Mouse (Mus musculus): Measurements from ENCODE around the gene Ifngr2. TPM values are rescaled to one million over a fixed set of nuclear protein-coding genes. Genes with fewer than 3 reads are reported as not detected.

Ifngr2 gene
- polyA plus RNA-seq, 1 experiment from 2014 or later: 57.5 TPM

DNA sequence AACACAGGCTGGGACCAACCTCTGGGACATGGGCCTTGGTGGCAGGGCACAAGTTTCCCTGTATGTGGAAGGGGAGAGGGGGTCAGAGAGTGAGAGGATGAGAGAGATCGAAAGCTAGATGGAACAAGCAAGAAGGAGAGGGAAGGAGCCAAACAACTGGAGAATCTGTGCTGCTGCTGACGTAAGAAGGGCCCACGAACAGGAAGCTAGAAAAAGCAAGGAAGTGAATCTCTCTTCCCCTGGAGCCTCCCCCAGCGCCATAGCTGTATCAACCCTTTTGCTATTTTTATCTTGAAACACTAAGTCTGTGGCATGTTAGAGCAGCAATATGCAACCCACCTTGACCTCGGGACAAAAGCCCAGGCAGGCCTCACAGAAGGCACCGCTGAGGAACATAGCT, 8.8 kb upstream of the Ifngr2 start:
- 75% methylated on average over 6 of the region's 6 CpGs for WGBS
- H3K36me3 ChIP-seq: no peaks in the 10 kb centered on the region
- H3K4me3 ChIP-seq: no peak overlapping the region
- peaks cover 15% of the 10 kb centered on the region for H3K4me1 ChIP-seq
- no peaks in the 10 kb centered on the region for H3K9me3 ChIP-seq
- peak overlapping the region; percentile 57; the same call in 1 of the 2 replicates for H3K27ac ChIP-seq
- H3K27me3 ChIP-seq: no peaks in the 10 kb centered on the region
- ATAC-seq (ENCODE audit: insufficient number of reproducible peaks, insufficient read depth, low FRiP score, low TSS enrichment, low read depth): no peak
- no peak overlapping the region for H3K4me2 ChIP-seq
- 0 out of 2 replicates have a peak overlapping the region, but pooled peaks have one; percentile 36 for H3K9ac ChIP-seq

DNA sequence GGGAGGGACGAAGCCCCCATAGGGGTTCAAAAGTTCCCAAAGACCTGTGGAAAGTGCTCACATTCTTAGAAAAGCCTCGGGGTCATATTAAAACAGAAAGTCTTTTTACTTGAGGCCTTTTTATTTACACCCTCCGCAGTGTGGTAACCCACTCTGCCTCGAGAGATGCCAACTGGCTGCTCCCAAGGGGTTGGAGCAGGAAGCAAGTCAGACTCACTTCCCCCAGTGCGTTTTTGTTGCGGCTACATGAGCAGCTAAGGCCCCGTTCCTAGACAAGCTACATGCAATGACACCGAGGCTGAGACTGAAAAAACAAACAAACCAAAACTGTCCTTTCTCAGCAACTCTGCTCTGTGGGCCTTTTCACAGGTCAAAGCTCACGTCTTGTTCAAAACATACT, 8.4 kb upstream of the Ifngr2 start:
- Histone ChIP-seq H3K9ac (0 out of 2 replicates have a peak overlapping the region, but pooled peaks have one; percentile 36), H3K36me3 (no peaks in the 10 kb centered on the region), H3K4me2 (no peak overlapping the region), H3K27me3 (no peaks in the 10 kb centered on the region), H3K4me1 (peaks cover 15% of the 10 kb centered on the region), H3K27ac (peak overlapping the region; percentile 57; the same call in 1 of the 2 replicates), H3K9me3 (no peaks in the 10 kb centered on the region), H3K4me3 (no peak overlapping the region)
- no peak for ATAC-seq (ENCODE audit: insufficient number of reproducible peaks, insufficient read depth, low FRiP score, low TSS enrichment, low read depth)
- whole genome bisulfite sequencing: 56% methylated on average over 9 of the region's 9 CpGs

DNA sequence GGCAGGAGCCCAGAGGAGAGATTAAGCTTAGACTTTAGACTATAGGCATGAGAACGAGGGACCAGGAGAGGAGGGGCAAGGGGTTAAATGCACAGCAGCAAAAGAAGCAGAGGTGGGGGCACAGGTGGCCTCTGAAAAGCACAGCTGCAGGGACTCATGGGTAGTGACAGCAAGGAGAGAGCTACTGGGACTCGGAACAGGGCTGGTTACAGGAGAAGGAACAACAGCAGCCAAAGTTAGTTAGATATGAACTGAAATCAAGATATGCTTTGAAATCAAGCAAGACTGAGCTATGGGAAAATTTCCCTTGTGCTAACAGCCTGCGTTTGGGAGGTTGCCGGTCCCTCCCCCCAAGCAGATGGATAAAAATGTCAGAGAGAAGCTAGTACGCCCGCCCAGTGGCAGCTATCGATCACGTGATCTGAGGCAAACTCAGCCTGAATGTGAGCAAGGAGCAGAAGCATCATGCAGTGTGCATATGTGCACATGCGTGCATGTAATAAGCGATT, 5.2 kb upstream of the Ifngr2 start:
- Histone ChIP-seq H3K4me3 (peak overlapping the region; percentile 14; the same call in 1 of the 2 replicates), H3K4me1 (peaks cover 27% of the 10 kb centered on the region), H3K27me3 (no peaks in the 10 kb centered on the region), H3K4me2 (peak overlapping the region; percentile 51), H3K27ac (no peak overlapping the region), H3K9ac (no peak overlapping the region; the same call in 1 of the 2 replicates), H3K36me3 (no peaks in the 10 kb centered on the region), H3K9me3 (no peaks in the 10 kb centered on the region)
- WGBS: 26% methylated on average over 10 of the region's 10 CpGs
- peak; percentile 45; the same call in 1 of the 2 replicates for ATAC-seq (ENCODE audit: insufficient number of reproducible peaks, insufficient read depth, low FRiP score, low TSS enrichment, low read depth)

DNA sequence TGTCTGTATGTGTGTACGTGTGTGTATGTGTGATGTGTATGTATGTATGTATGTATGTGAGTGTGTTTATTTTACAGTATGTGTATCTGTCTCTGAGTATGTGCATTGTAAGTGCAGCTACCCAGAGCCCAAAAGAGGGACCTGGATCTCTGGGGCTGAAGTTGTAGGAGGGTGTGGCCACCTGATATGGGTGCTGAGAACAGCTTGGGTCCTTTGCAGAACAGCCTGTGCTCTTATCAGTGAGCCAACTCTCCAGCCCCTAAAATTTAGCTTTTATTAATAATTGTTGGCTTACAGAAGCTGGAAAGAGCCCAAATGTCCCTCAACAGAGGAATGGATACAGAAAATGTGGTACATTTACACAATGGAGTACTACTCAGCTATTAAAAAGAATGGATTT, 3.3 kb upstream of the Ifngr2 start:
- Histone ChIP-seq H3K4me2 (no peak overlapping the region), H3K27me3 (no peaks in the 10 kb centered on the region), H3K36me3 (no peaks in the 10 kb centered on the region), H3K9ac (no peak overlapping the region), H3K4me1 (peaks cover 34% of the 10 kb centered on the region), H3K4me3 (no peak overlapping the region), H3K9me3 (no peaks in the 10 kb centered on the region), H3K27ac (no peak overlapping the region)
- ATAC-seq (ENCODE audit: insufficient number of reproducible peaks, insufficient read depth, low FRiP score, low TSS enrichment, low read depth): no peak
- 97% methylated on average over 1 of the region's 1 CpGs for WGBS

DNA sequence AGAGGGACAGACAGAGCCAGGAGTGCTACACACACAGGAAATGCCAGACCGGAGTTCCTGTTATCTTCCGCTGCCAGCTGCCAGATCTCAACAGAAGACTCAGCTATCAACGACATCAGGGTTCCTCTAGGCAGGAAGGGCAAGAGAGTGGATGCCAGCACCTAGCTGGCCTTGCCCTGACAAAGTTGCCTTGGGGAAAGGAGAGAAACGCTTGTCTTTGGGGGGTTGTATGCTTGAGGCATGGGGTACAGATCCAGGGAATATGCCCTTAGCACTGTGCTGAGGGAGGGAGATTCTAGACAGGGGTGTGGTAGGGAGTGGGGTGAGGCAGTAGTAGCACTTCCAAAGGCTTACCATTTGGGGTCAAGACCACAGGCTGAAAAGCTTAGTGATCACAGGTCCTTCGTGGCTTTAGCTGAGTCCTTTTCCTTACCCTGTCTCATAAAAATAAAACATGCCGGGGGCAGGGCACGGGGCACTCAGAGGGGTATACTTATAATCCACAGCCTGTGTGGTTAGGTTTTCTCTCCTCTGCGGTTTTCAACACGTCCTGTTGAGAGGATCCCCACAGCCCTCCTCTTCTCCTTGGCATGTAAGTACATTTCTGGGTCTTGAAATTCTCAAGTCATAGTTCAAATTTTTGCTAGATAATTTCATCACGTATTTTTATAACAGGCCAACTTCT, 1.1 kb upstream of the Ifngr2 start:
- Histone ChIP-seq H3K4me3 (no peak overlapping the region), H3K4me2 (no peak overlapping the region), H3K36me3 (no peaks in the 10 kb centered on the region), H3K27ac (peak overlapping the region; percentile 39; the same call in 1 of the 2 replicates), H3K27me3 (no peaks in the 10 kb centered on the region), H3K9ac (no peak overlapping the region), H3K4me1 (peaks cover 42% of the 10 kb centered on the region), H3K9me3 (no peaks in the 10 kb centered on the region)
- 59% methylated on average over 10 of the region's 10 CpGs for WGBS
- no peak for ATAC-seq (ENCODE audit: insufficient number of reproducible peaks, insufficient read depth, low FRiP score, low TSS enrichment, low read depth)

DNA sequence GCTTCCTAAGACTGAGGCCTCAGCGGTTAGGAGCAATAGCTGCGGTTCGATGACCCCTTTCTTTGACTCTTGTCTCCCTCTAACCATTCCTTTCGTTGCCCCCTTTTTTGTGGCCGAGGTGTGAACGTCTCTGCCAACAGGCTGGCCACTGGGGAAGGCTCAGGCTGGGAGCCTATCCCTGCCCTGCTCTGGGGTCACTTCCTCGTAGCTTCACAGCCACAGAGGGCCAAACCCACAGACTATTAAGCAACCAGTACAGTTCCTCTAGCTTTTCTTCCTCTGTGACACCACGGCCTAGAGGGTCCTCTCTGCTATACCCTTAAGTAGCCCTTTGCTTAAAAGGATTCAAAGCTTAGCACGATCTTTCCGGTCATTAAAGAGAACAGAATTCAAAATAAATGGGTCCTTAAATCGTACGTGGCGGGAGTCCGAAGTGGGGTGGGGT, 459 bp upstream of the Ifngr2 start:
- Histone ChIP-seq H3K9ac (peak overlapping the region; percentile 91), H3K4me3 (peak overlapping the region; percentile 76), H3K4me1 (peaks cover 44% of the 10 kb centered on the region), H3K36me3 (no peaks in the 10 kb centered on the region), H3K9me3 (no peaks in the 10 kb centered on the region), H3K4me2 (peak overlapping the region; percentile 71), H3K27ac (peak overlapping the region; percentile 39), H3K27me3 (no peaks in the 10 kb centered on the region)
- peak; percentile 40; the same call in 1 of the 2 replicates for ATAC-seq (ENCODE audit: insufficient number of reproducible peaks, insufficient read depth, low FRiP score, low TSS enrichment, low read depth)
- 24% methylated on average over 14 of the region's 14 CpGs for WGBS

DNA sequence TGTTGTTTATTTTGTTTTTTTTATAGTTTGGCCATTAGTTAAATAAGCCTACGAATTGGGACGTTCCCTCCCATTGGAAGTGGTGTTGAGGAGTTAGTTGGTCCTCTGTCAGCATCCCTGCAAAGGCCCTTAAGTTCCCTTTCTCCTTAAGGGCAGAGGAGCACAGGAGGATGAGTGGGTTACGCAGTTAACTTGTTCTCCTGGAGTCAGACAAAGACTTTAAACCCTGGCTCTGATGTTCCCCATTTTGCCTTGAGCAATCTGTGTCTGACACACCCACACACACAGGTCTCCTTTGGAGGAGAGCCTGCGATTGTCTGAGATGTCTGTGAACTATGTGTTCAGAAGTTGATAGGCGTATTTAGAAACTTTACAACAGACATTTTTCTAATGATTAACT, 1.1 kb downstream of the Ifngr2 start:
- Histone ChIP-seq H3K4me3 (peak overlapping the region; percentile 76), H3K27ac (no peak overlapping the region), H3K9me3 (no peaks in the 10 kb centered on the region), H3K4me1 (peaks cover 46% of the 10 kb centered on the region), H3K9ac (peak overlapping the region; percentile 91), H3K36me3 (no peaks in the 10 kb centered on the region; the same call in 1 of the 2 replicates), H3K27me3 (no peaks in the 10 kb centered on the region), H3K4me2 (peak overlapping the region; percentile 71)
- no peak for ATAC-seq (ENCODE audit: insufficient number of reproducible peaks, insufficient read depth, low FRiP score, low TSS enrichment, low read depth)
- 36% methylated on average over 5 of the region's 5 CpGs for WGBS

DNA sequence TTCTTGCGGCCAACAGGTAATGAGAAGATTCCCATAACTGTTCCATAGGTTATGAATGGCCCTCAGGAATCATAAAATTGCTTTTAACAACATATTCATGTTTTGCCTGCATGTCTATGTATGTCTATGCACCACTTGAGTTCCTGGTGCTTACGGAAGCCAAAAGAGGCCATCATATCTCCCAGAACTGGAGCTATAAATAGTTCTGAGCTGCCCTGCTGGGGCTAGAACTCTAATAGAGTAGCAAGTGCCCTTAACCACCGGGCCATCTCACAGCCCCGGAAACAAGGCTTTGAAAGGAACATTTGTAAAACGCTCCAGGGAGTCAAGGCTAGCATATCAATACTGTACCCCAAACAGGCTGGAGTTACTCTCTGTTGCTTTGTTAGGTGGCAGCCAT, 1.7 kb downstream of the Ifngr2 start:
- Histone ChIP-seq H3K4me2 (peak overlapping the region; percentile 71), H3K27ac (no peak overlapping the region), H3K27me3 (no peaks in the 10 kb centered on the region), H3K4me1 (peaks cover 52% of the 10 kb centered on the region), H3K9ac (peak overlapping the region; percentile 36; the same call in 1 of the 2 replicates), H3K36me3 (no peaks in the 10 kb centered on the region; the same call in 1 of the 2 replicates), H3K9me3 (no peaks in the 10 kb centered on the region), H3K4me3 (peak overlapping the region; percentile 76; the same call in 1 of the 2 replicates)
- no peak for ATAC-seq (ENCODE audit: insufficient number of reproducible peaks, insufficient read depth, low FRiP score, low TSS enrichment, low read depth)
- WGBS: 43% methylated on average over 5 of the region's 5 CpGs

DNA sequence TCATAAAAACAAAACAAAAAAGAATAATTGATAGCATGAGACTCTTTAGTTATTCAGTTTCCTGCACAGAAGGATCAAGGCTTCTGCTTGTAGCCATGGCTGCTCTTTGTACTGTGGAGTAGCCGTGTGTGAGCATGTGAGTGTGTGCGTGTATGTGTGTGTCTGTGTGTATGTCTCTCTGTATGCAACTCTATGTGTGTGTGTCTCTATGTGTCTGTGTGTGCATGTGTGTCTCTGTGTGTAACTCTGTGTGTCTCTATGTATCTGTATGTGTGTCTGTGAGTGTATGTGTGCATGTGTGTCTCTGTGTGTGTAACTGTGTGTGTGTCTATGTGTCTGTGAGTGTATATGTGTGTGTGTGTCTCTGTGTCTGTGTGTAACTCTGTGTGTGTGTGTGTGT, 2.1 kb downstream of the Ifngr2 start:
- no peak overlapping the region for H3K27ac ChIP-seq
- ATAC-seq (ENCODE audit: insufficient number of reproducible peaks, insufficient read depth, low FRiP score, low TSS enrichment, low read depth): no peak
- peak overlapping the region; percentile 71 for H3K4me2 ChIP-seq
- no peaks in the 10 kb centered on the region for H3K27me3 ChIP-seq
- peaks cover 56% of the 10 kb centered on the region for H3K4me1 ChIP-seq
- 64% methylated on average over 2 of the region's 2 CpGs for WGBS
- H3K9ac ChIP-seq: peak overlapping the region; percentile 36
- H3K36me3 ChIP-seq: no peaks in the 10 kb centered on the region; the same call in 1 of the 2 replicates
- H3K4me3 ChIP-seq: peak overlapping the region; percentile 76; the same call in 1 of the 2 replicates
- no peaks in the 10 kb centered on the region for H3K9me3 ChIP-seq

DNA sequence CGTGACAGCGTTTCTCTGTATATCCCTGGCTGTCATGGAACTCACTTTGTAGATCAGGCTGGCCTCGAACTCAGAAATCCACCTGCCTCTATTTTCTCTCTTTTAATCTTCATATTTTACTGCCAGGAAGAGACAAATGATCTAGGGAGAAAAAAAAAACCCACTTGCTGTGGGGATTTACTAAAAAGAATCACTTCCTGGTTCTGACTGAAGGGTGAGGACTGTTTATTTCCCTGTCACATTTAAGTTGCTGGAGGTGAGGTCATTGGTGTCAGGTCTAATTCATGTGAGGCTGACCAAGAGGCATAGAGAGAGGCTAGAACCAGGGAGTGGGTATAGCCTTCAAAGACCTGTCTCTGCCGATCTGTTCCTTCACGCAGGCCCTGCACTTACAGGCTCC, 2.7 kb downstream of the Ifngr2 start:
- WGBS: 61% methylated on average over 5 of the region's 5 CpGs
- Histone ChIP-seq H3K4me1 (peaks cover 62% of the 10 kb centered on the region), H3K9me3 (no peaks in the 10 kb centered on the region), H3K27me3 (no peaks in the 10 kb centered on the region), H3K27ac (no peak overlapping the region), H3K9ac (no peak overlapping the region; the same call in 1 of the 2 replicates), H3K4me3 (no peak overlapping the region), H3K4me2 (no peak overlapping the region), H3K36me3 (no peaks in the 10 kb centered on the region; the same call in 1 of the 2 replicates)
- no peak for ATAC-seq (ENCODE audit: insufficient number of reproducible peaks, insufficient read depth, low FRiP score, low TSS enrichment, low read depth)

DNA sequence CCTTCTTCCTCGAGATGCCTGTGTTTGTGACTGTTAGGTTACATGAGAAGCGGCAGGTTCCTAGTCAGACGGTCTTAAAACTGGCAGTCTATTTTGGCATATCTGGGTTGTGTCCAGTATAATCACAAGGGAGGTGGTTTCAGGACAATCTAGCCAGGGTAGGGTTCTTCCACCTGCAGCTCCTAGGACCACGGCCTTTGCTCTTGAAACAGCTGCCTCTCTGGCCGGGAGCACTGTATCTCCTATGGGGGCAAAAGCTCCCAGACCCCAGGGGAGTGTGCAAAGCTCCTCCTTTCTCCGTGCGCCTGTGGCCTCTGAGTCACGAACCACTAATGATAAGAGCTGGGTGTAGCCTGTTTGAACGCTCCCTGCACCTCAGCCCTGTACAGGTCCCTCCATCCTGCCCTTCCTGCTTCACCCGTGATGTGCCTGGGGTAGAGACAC, 4.2 kb downstream of the Ifngr2 start:
- Histone ChIP-seq H3K36me3 (peaks cover 8% of the 10 kb centered on the region; the same call in 1 of the 2 replicates), H3K9me3 (no peaks in the 10 kb centered on the region), H3K4me1 (peaks cover 60% of the 10 kb centered on the region), H3K27ac (no peak overlapping the region), H3K27me3 (no peaks in the 10 kb centered on the region), H3K9ac (no peak overlapping the region), H3K4me3 (no peak overlapping the region), H3K4me2 (no peak overlapping the region)
- ATAC-seq (ENCODE audit: insufficient number of reproducible peaks, insufficient read depth, low FRiP score, low TSS enrichment, low read depth): no peak
- 73% methylated on average over 10 of the region's 10 CpGs for WGBS

DNA sequence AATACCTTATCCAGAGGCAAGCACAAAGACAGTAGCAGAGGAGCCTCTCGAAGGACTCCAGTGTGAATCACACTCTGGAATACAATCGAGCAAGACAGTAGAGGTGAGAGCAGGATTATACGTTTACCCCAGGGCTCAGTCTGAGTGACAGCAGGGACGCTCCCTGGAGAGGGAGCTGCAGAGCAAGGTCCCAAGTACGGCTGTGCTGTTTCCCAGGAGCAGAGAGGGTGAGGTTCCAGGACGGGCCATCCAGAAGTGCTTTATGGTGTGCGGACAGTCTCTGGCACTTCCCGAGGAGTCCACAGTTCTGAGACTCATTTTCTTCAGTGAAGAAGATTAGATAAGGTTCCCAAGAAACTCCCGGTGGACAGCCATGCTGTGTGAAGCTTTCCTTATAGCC, 5.2 kb downstream of the Ifngr2 start:
- H3K9me3 ChIP-seq: no peaks in the 10 kb centered on the region
- no peaks in the 10 kb centered on the region for H3K27me3 ChIP-seq
- no peak overlapping the region for H3K4me3 ChIP-seq
- H3K4me2 ChIP-seq: no peak overlapping the region
- no peak for ATAC-seq (ENCODE audit: insufficient number of reproducible peaks, insufficient read depth, low FRiP score, low TSS enrichment, low read depth)
- no peak overlapping the region for H3K27ac ChIP-seq
- peaks cover 8% of the 10 kb centered on the region; the same call in 1 of the 2 replicates for H3K36me3 ChIP-seq
- peaks cover 63% of the 10 kb centered on the region for H3K4me1 ChIP-seq
- 60% methylated on average over 9 of the region's 9 CpGs for whole genome bisulfite sequencing
- no peak overlapping the region for H3K9ac ChIP-seq

Measured in embryonic facial prominence, embryonic 13.5 days (tissue).